Comparison of ENCODE assay signal across 30 mouse cellular contexts in the genomic region with DNA sequence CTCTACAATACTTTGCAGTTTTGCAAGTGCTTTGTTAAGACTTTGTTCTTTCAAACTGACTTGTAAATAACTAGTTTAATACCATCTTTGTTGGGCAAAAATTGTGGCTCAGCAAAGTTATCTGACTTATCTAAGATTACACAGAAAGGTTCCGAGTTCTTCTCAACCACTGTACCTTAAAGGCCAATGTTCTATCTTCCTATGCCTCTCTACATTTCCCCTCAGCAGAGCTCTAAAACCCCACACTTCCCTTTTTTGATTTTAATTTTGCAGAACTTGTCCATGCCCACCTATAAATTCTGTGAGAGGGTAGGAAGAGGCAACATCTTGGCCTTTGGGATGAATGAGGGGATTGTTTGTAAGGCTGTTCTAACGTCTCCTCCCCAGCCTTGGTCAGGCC. TPM values are rescaled to one million over a fixed set of nuclear protein-coding genes. Genes with fewer than 3 reads are reported as not detected.
DNase-seq lines count a peak whose midpoint lies in the region; ATAC-seq and TF ChIP-seq lines count a peak whose summit lies in the region.
"Had no signal": no experiment of that assay in that cellular context is flagged by ENCODE, and none has a peak within 500 bp of the region (broad histone marks: within the 10 kb centered on the region; RNA-seq: fewer than 3 reads in every experiment).

No protein-coding gene starts in this region.

- peak; percentile 70 for DNase-seq in MEL (ENCODE audit: low read depth, low spot score)
- DNase-seq in MEL-GATA-1-ER (ENCODE audit: extremely low read depth, low read depth): peak; percentile 53
- no peak for DNase-seq in frontal cortex, adult 2 months (ENCODE audit: extremely low spot score in 1 of 2, low spot score in 1 of 2)
- DNase-seq in forebrain, embryonic 14.5 days (ENCODE audit: low spot score): no peak
- DNase-seq: adrenal gland, adult 2 months; adrenal gland, postnatal 14 days; cerebellum, adult 11 months; cerebellum, adult 8-10 months; cerebellum, postnatal 10 days; cerebellum, postnatal 36 days; gastrocnemius, adult 2 months; gastrocnemius, postnatal 14 days; heart, adult 2 months; kidney, adult 11 months had no signal

- H3K27me3 ChIP-seq in MEL (ENCODE audit: control insufficient read depth in 1 of 2, insufficient read depth in 2 of 2, low read length in 2 of 2): no peaks in the 10 kb centered on the region
- no peaks in the 10 kb centered on the region for H3K27me3 ChIP-seq in forebrain, embryonic 14.5 days (replicated peaks; ENCODE audit: control insufficient read depth, insufficient read depth, low read length)
- H3K27me3 ChIP-seq: intestine, embryonic 15.5 days; Patski had no signal

- no peak overlapping the region for H3K4me3 ChIP-seq in MEL (ENCODE audit: control insufficient read depth in 1 of 2, insufficient read depth in 1 of 2, low read depth in 2 of 2, low read length in 2 of 2)
- H3K4me3 ChIP-seq in forebrain, embryonic 14.5 days (ENCODE audit: low read depth, low read length): no peak overlapping the region
- H3K4me3 ChIP-seq: forebrain, embryonic 10.5 days; gastrocnemius, adult 2 months; heart, adult 2 months; heart, embryonic 10.5 days; heart, embryonic 13.5 days; hindbrain, embryonic 10.5 days; hindbrain, embryonic 13.5 days; intestine, embryonic 15.5 days had no signal

- TF ChIP-seq CTCF in MEL (IDR thresholded peaks at IDR 0.05 in 2 of 3, conservative IDR thresholded peaks at IDR 0.05 in 1 of 3; ENCODE audit: control insufficient read depth in 1 of 3, insufficient read depth in 1 of 3, low read depth in 2 of 3, low read length in 3 of 3, poor library complexity in 1 of 3, severe bottlenecking in 1 of 3): no peak

- no peak overlapping the region for H3K9ac ChIP-seq in MEL (ENCODE audit: control insufficient read depth, low read depth, low read length, poor library complexity, severe bottlenecking)
- H3K9ac ChIP-seq in forebrain, embryonic 14.5 days (ENCODE audit: low read length): no peak overlapping the region
- H3K9ac ChIP-seq: heart, embryonic 13.5 days; hindbrain, embryonic 13.5 days; intestine, embryonic 15.5 days had no signal

- no peaks in the 10 kb centered on the region for H3K79me2 ChIP-seq in MEL (ENCODE audit: control insufficient read depth, insufficient read depth, low read length, poor library complexity)

- no peak for TF ChIP-seq RAD21 in MEL (IDR thresholded peaks at IDR 0.05; ENCODE audit: low read depth, low read length)

- peak; percentile 28 to 64; a peak in 2 of 4 replicates for TF ChIP-seq EP300 in MEL (IDR thresholded peaks at IDR 0.05; ENCODE audit: low read depth in 1 of 2, low read length in 2 of 2)

- H3K36me3 ChIP-seq in MEL (ENCODE audit: control insufficient read depth in 1 of 2, insufficient read depth in 2 of 2, low read length in 2 of 2): peaks cover 2 to 22% of the 10 kb centered on the region in 2 experiments
- no peaks in the 10 kb centered on the region for H3K36me3 ChIP-seq in forebrain, embryonic 14.5 days (ENCODE audit: control insufficient read depth, insufficient read depth, low read length)
- H3K36me3 ChIP-seq: intestine, embryonic 15.5 days had no signal

- TF ChIP-seq POLR2A in MEL (IDR thresholded peaks at IDR 0.05; ENCODE audit: control insufficient read depth in 1 of 2, insufficient read depth in 1 of 2, low read depth in 1 of 2, low read length in 2 of 2, poor library complexity in 1 of 2): no peak

- peaks cover 8 to 11% of the 10 kb centered on the region in 2 experiments; a peak in 3 of 4 replicates for H3K4me1 ChIP-seq in MEL (ENCODE audit: control insufficient read depth in 1 of 2, insufficient read depth in 2 of 2, low read length in 2 of 2)
- no peaks in the 10 kb centered on the region for H3K4me1 ChIP-seq in forebrain, embryonic 14.5 days (ENCODE audit: control insufficient read depth, insufficient read depth, low read length)
- H3K4me1 ChIP-seq: forebrain, embryonic 10.5 days; heart, embryonic 10.5 days; heart, embryonic 13.5 days; hindbrain, embryonic 10.5 days; hindbrain, embryonic 13.5 days; intestine, embryonic 15.5 days had no signal

- peak; percentile 62 to 69 for ATAC-seq in hematopoietic stem cell, adult 5-6 weeks (replicated peaks in 1 of 2; ENCODE audit: insufficient read depth in 1 of 2, low FRiP score in 2 of 2, low TSS enrichment in 1 of 2, low read depth in 1 of 2, poor library complexity in 2 of 2, severe bottlenecking in 2 of 2)
- ATAC-seq in forebrain, embryonic 14.5 days: no peak
- ATAC-seq in monocyte, adult 5-6 weeks (replicated peaks; ENCODE audit: insufficient number of reproducible peaks, low FRiP score, low TSS enrichment, poor library complexity, severe bottlenecking): no peak
- ATAC-seq: CD4-positive, CD25-positive, alpha-beta regulatory T cell, adult 4 months; forebrain, embryonic 16.5 days; hindbrain, embryonic 16.5 days; intestine, embryonic 15.5 days; Patski had no signal

- no peak overlapping the region for H3K4me2 ChIP-seq in forebrain, embryonic 14.5 days (ENCODE audit: low read length)
- H3K4me2 ChIP-seq: heart, embryonic 13.5 days; hindbrain, embryonic 13.5 days; intestine, embryonic 15.5 days had no signal

- H3K27ac ChIP-seq in MEL (ENCODE audit: control insufficient read depth, low read depth, low read length): peak overlapping the region; percentile 64
- no peak overlapping the region for H3K27ac ChIP-seq in forebrain, embryonic 14.5 days (ENCODE audit: low read depth, low read length)
- H3K27ac ChIP-seq: forebrain, embryonic 10.5 days; gastrocnemius, adult 2 months; heart, adult 2 months; heart, embryonic 10.5 days; heart, embryonic 13.5 days; hindbrain, embryonic 10.5 days; hindbrain, embryonic 13.5 days; intestine, embryonic 15.5 days had no signal

- no peaks in the 10 kb centered on the region for H3K9me3 ChIP-seq in MEL (replicated peaks; ENCODE audit: insufficient read depth, low read length)
- no peaks in the 10 kb centered on the region for H3K9me3 ChIP-seq in forebrain, embryonic 14.5 days (replicated peaks; ENCODE audit: control insufficient read depth, low read length)
- H3K9me3 ChIP-seq: forebrain, embryonic 10.5 days; heart, embryonic 10.5 days; heart, embryonic 13.5 days; hindbrain, embryonic 10.5 days; hindbrain, embryonic 13.5 days; intestine, embryonic 15.5 days had no signal

- 84% methylated on average over 2 of the region's 2 CpGs for WGBS in forebrain, embryonic 14.5 days

TF ChIP-seq in MEL, 35 proteins besides CTCF, POLR2A, EP300 and RAD21:
- TF ChIP-seq MEF2A (IDR thresholded peaks at IDR 0.05; ENCODE audit: extremely low read depth, insufficient replicate concordance, low read depth, low read length, poor library complexity, severe bottlenecking): no peak
- no peak for TF ChIP-seq GABPA (IDR thresholded peaks at IDR 0.05; ENCODE audit: low read depth, low read length)
- no peak for TF ChIP-seq MYC (IDR thresholded peaks at IDR 0.05; ENCODE audit: low read depth, low read length)
- peak; percentile 49; the same call in 1 of the 2 replicates for TF ChIP-seq RCOR1 (IDR thresholded peaks at IDR 0.05; ENCODE audit: low read depth, low read length)
- TF ChIP-seq SIN3A (IDR thresholded peaks at IDR 0.05; ENCODE audit: low read length): 0 out of 2 replicates have a peak, but pooled peaks have one; percentile 26
- peak; percentile 31; the same call in 1 of the 2 replicates for TF ChIP-seq ETS1 (IDR thresholded peaks at IDR 0.05; ENCODE audit: low read depth, low read length)
- TF ChIP-seq GATA1 (IDR thresholded peaks at IDR 0.05; ENCODE audit: low read depth, low read length): peak; percentile 74
- TF ChIP-seq HCFC1 (IDR thresholded peaks at IDR 0.05; ENCODE audit: low read depth, low read length): no peak

RNA-seq across cellular contexts. Expression of a gene that starts 7.2 kb away (rescaled TPM):
- 147 and 154 TPM in 2 replicates for total RNA-seq in MEL (2012; rRNA removed)
- polyA plus RNA-seq in MEL (2012; ENCODE audit: insufficient read depth in 1 of 2, insufficient read length in 2 of 2, low read depth in 1 of 2, low replicate concordance in 2 of 2, missing spikeins in 1 of 2): 100 to 1,000 TPM in 1 of 2 experiments, not detected in 1; 228 TPM
- total RNA-seq in hematopoietic stem cell, adult 5-6 weeks (2017): 447 and 684 TPM in 2 replicates
- 12.6 and 16.6 TPM in 2 replicates for polyA plus RNA-seq in frontal cortex, adult 2 months (2012; rRNA removed)
- 96.7 and 98.6 TPM in 2 replicates for polyA plus RNA-seq in forebrain, embryonic 14.5 days (2014; fragmentation: Nextera tagmentation; extraction: Ambion mirVana)
- 39.1 to 107 TPM (median 51.1 TPM) in 3 replicates for total RNA-seq in monocyte, adult 5-6 weeks (2017)

RNA-seq across cellular contexts. Expression of a gene that starts 47.1 kb away (rescaled TPM):
- total RNA-seq in MEL (2012; rRNA removed): 0.12 TPM in 1 of 2 replicates, not detected in the other
- polyA plus RNA-seq in MEL (2012; ENCODE audit: insufficient read depth in 1 of 2, insufficient read length in 2 of 2, low read depth in 1 of 2, low replicate concordance in 2 of 2, missing spikeins in 1 of 2): under 1 TPM in 1 of 2 experiments, not detected in 1; 0.61 TPM
- total RNA-seq in hematopoietic stem cell, adult 5-6 weeks (2017): not detected in 2 replicates
- 0.08 TPM in 1 of 2 replicates, not detected in the other for polyA plus RNA-seq in frontal cortex, adult 2 months (2012; rRNA removed)
- 0.46 TPM in 1 of 2 replicates, not detected in the other for polyA plus RNA-seq in forebrain, embryonic 14.5 days (2014; fragmentation: Nextera tagmentation; extraction: Ambion mirVana)
- not detected in 3 replicates for total RNA-seq in monocyte, adult 5-6 weeks (2017)
- total RNA-seq: adrenal gland, adult 2 months; adrenal gland, postnatal 14 days; adrenal gland, postnatal 4 days; gastrocnemius, adult 2 months; gastrocnemius, postnatal 14 days; gastrocnemius, postnatal 4 days; heart, adult 2 months; heart, postnatal 25 days had no signal
- polyA plus RNA-seq: adrenal gland, adult 2 months; heart, adult 2 months; heart, embryonic 13.5 days; Patski had no signal

RNA-seq across cellular contexts. Expression of a gene that starts 53.8 kb away (rescaled TPM):
- total RNA-seq in MEL (2012; rRNA removed): 0.04 and 0.07 TPM in 2 replicates
- polyA plus RNA-seq in MEL (2012; ENCODE audit: insufficient read depth in 1 of 2, insufficient read length in 2 of 2, low read depth in 1 of 2, low replicate concordance in 2 of 2, missing spikeins in 1 of 2): under 1 TPM in 1 of 2 experiments, not detected in 1; 0.07 TPM
- total RNA-seq in hematopoietic stem cell, adult 5-6 weeks (2017): not detected in 2 replicates
- polyA plus RNA-seq in frontal cortex, adult 2 months (2012; rRNA removed): not detected in 2 replicates
- 0.09 TPM in 1 of 2 replicates, not detected in the other for polyA plus RNA-seq in forebrain, embryonic 14.5 days (2014; fragmentation: Nextera tagmentation; extraction: Ambion mirVana)
- total RNA-seq in monocyte, adult 5-6 weeks (2017): not detected in 3 replicates
- total RNA-seq: adrenal gland, adult 2 months; adrenal gland, postnatal 14 days; adrenal gland, postnatal 4 days; gastrocnemius, adult 2 months; gastrocnemius, postnatal 14 days; gastrocnemius, postnatal 4 days; heart, adult 2 months; heart, postnatal 25 days had no signal
- polyA plus RNA-seq: adrenal gland, adult 2 months; CD4-positive, CD25-positive, alpha-beta regulatory T cell, adult 4 months; embryonic facial prominence, embryonic 11.5 days; heart, adult 2 months; heart, embryonic 13.5 days; intestine, embryonic 15.5 days; Patski had no signal

Comparison
In these comparisons a context has a peak if more than half of its experiments do, and no peak if none do; other contexts are left out.
1. DNase-seq: peak in MEL (single experiment) and MEL-GATA-1-ER (single experiment); none in frontal cortex, adult 2 months (0 of 2) and forebrain, embryonic 14.5 days (single experiment).
2. ATAC-seq: peak in hematopoietic stem cell, adult 5-6 weeks (2 of 2); none in forebrain, embryonic 14.5 days (single experiment) and monocyte, adult 5-6 weeks (single experiment).